Mouse (Mus musculus) midbrain, embryonic 10.5 days (tissue): Measurements from ENCODE around the gene Olfr987. TPM values are rescaled to one million over a fixed set of nuclear protein-coding genes. Genes with fewer than 3 reads are reported as not detected.
"Not testable (repeated sequence)": the region's sequence is repeated elsewhere in the genome, so short reads cannot be mapped to it uniquely, and the experiment has no call there.

Experiments
- DNase-seq: peaks from one replicate; pipeline ENCODE4 v3.0.0-alpha.2; 2017; ENCODE audit warnings: low spot score
- H3K27ac ChIP-seq: fragments of 300-500 bp; sonication (generic); replicated peaks from 2 replicates; pipeline ENCODE4 v1.5.1; 2016; ENCODE audit warnings: mild to moderate bottlenecking
- H3K27me3 ChIP-seq: fragments of 300-500 bp; sonication (generic); 2 replicates; pipeline ENCODE4 v1.6.1; 2016; ENCODE audit warnings: low read depth, mild to moderate bottlenecking; ENCODE audit not compliant: poor library complexity, severe bottlenecking
- H3K36me3 ChIP-seq: fragments of 300-500 bp; sonication (generic); 2 replicates; pipeline ENCODE4 v1.6.1; 2016; ENCODE audit warnings: mild to moderate bottlenecking, moderate library complexity
- H3K4me1 ChIP-seq: fragments of 300-500 bp; sonication (generic); 2 replicates; pipeline ENCODE4 v1.6.1; 2016
- H3K4me3 ChIP-seq: fragments of 300-500 bp; sonication (generic); 2 replicates; pipeline ENCODE4 v1.5.1; 2016; ENCODE audit warnings: mild to moderate bottlenecking, moderate library complexity
- H3K9me3 ChIP-seq: fragments of 300-500 bp; sonication (generic); replicated peaks from 2 replicates; pipeline ENCODE4 v1.6.1; 2016; ENCODE audit warnings: mild to moderate bottlenecking
- WGBS: fragments of 180-500 bp; shearing (Covaris S2); methylation state at CpG from one replicate; pipeline ENCODE4 v1.1.7; 2016; 5-methylcytosine and 5-hydroxymethylcytosine counted together
- polyA plus RNA-seq: library from polyadenylated mRNA; unstranded; fragments of >200 nt; fragmentation: Nextera tagmentation; extraction: Ambion mirVana; gene quantifications from 2 replicates; pipeline ENCODE4 v1.2.1, GENCODE M21; 2016

The Olfr987 gene
- not detected in 2 replicates for polyA plus RNA-seq

GRCm38 (mm10) chr2:85339215-85339614, at the start of gene Olfr987:
Olfr987 (minus strand) TSS chr2:85339315.
- not testable (repeated sequence) for H3K9me3 ChIP-seq

GRCm38 (mm10) chr2:85363127-85363526, 24.0 kb upstream of the Olfr987 start, which contains the start of gene Olfr988:
Olfr988 (minus strand) TSS chr2:85363227.
- not testable (repeated sequence) for H3K4me3 ChIP-seq, H3K27me3 ChIP-seq, DNase-seq, H3K27ac ChIP-seq, H3K36me3 ChIP-seq, H3K4me1 ChIP-seq, H3K9me3 ChIP-seq

More at GRCm38 (mm10) chr2:85339215-85339614, at the start of gene Olfr987:
- not testable (repeated sequence) for H3K4me3 ChIP-seq, H3K27ac ChIP-seq, H3K36me3 ChIP-seq, H3K27me3 ChIP-seq, H3K4me1 ChIP-seq, DNase-seq

GRCm38 (mm10) chr2:85339972-85340371, 857 bp upstream of the Olfr987 start:
- DNase-seq: no peak
- H3K36me3 ChIP-seq: no peaks in the 10 kb centered on the region
- H3K27me3 ChIP-seq: no peaks in the 10 kb centered on the region
- H3K9me3 ChIP-seq: no peaks in the 10 kb centered on the region
- WGBS: 83% methylated on average over 7 of the region's 7 CpGs
- no peak overlapping the region for H3K27ac ChIP-seq
- H3K4me3 ChIP-seq: no peak overlapping the region
- H3K4me1 ChIP-seq: no peaks in the 10 kb centered on the region

GRCm38 (mm10) chr2:85319106-85319505, 20.0 kb downstream of the Olfr987 start:
- no peaks in the 10 kb centered on the region for H3K4me1 ChIP-seq
- no peaks in the 10 kb centered on the region for H3K9me3 ChIP-seq
- H3K27ac ChIP-seq: no peak overlapping the region
- H3K36me3 ChIP-seq: no peaks in the 10 kb centered on the region
- DNase-seq: no peak
- H3K4me3 ChIP-seq: no peak overlapping the region
- WGBS: 88% methylated on average over 1 of the region's 1 CpGs
- no peaks in the 10 kb centered on the region for H3K27me3 ChIP-seq

DNA sequence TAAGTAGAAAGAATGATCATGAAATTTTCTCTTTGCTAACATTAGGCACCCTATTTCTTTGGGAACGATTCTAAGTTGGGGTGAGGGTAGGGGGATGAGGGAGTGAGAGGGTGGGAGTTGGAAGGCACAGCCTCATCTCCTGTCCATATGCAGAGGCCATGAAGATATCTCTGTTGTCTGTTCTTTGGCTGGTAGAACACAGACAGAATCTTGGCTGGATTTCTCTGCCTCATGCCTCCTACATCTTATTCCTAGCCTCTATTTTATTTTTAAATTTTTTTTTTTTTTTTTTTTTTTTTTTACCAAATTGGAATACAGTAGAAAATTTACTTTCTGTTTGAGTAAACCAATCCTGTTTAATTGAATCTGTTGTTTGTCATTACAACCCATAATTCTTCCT, 53.7 kb downstream of the Olfr987 start:
- no peak for DNase-seq
- WGBS: 77% methylated on average over 1 of the region's 1 CpGs
- no peaks in the 10 kb centered on the region for H3K9me3 ChIP-seq

GRCm38 (mm10) chr2:85284626-85285025, 54.5 kb downstream of the Olfr987 start:
- no peak overlapping the region for H3K4me3 ChIP-seq
- peak overlapping the region; percentile 49 for H3K27ac ChIP-seq
- H3K4me1 ChIP-seq: peaks cover 5% of the 10 kb centered on the region; the same call in 1 of the 2 replicates
- no peaks in the 10 kb centered on the region for H3K27me3 ChIP-seq
- DNase-seq: peak; percentile 17
- 43% methylated on average over 6 of the region's 6 CpGs for WGBS
- no peaks in the 10 kb centered on the region for H3K36me3 ChIP-seq
- H3K9me3 ChIP-seq: no peaks in the 10 kb centered on the region

More for the DNA sequence above, 53.7 kb downstream of the Olfr987 start:
- no peak overlapping the region for H3K4me3 ChIP-seq
- H3K27me3 ChIP-seq: no peaks in the 10 kb centered on the region
- no peak overlapping the region for H3K27ac ChIP-seq
- H3K4me1 ChIP-seq: peaks cover 5% of the 10 kb centered on the region; the same call in 1 of the 2 replicates
- no peaks in the 10 kb centered on the region for H3K36me3 ChIP-seq

DNA sequence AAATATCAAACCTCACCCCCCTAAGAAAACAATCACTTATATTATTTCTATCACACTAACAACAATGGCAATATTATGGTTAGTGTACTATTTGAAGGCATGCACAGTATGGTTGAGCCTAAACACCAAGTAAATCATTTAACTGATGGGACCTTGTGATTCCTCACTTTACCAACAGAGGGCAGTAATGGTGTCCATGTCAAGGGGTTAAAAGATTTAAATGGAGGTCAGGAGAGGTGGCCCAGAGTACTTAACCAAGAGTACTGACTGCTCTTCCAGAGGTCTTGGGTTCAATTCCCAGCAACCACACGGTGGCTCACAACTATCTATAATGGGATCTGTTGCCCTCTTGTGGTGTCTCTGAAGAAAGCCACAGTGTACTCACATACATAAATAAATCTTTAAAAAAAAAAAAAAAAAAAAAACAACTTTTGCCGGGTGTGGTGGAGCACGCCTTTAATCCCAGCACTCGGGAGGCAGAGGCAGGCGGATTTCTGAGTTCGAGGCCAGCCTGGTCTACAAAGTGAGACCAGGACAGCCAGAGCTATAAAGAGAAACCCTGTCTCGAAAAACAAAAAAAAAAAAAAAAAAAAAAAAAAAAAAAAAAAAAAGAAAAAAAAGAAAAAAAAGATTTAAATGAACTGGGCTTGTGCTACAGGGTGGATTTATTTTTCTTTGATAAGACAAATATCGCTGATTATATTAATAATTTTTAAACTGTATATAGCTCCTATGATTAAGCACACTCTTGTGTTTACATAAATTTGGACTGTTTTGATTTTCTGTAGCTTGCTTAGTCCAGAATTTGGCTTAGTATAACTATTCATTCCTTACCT, 55.3 kb downstream of the Olfr987 start:
- Histone ChIP-seq H3K27me3 (no peaks in the 10 kb centered on the region), H3K9me3 (no peaks in the 10 kb centered on the region), H3K36me3 (no peaks in the 10 kb centered on the region), H3K27ac (0 out of 2 replicates have a peak overlapping the region, but pooled peaks have one; percentile 49), H3K4me3 (no peak overlapping the region), H3K4me1 (peaks cover 5% of the 10 kb centered on the region; the same call in 1 of the 2 replicates)
- 91% methylated on average over 8 of the region's 8 CpGs for WGBS
- DNase-seq: no peak

GRCm38 (mm10) chr2:85281023-85281422, 58.1 kb downstream of the Olfr987 start:
- Histone ChIP-seq H3K4me3 (no peak overlapping the region), H3K27ac (no peak overlapping the region), H3K4me1 (peaks cover 5% of the 10 kb centered on the region; the same call in 1 of the 2 replicates), H3K36me3 (no peaks in the 10 kb centered on the region), H3K9me3 (no peaks in the 10 kb centered on the region), H3K27me3 (no peaks in the 10 kb centered on the region)
- no peak for DNase-seq
- 63% methylated on average over 4 of the region's 4 CpGs for WGBS

Other genes with a start within 250 kb of the Olfr987 start
- gene Aplnr, start 203.1 kb downstream of the Olfr987 start, polyA plus RNA-seq: 35.2 and 35.8 TPM in 2 replicates
- gene Lrrc55, start 142.1 kb downstream of the Olfr987 start, polyA plus RNA-seq: 0.25 and 0.76 TPM in 2 replicates
- not detected in 2 replicates for gene Olfr988, start 23.9 kb upstream of the Olfr987 start, polyA plus RNA-seq
- not detected in 2 replicates for gene Olfr992, start 70.2 kb upstream of the Olfr987 start, polyA plus RNA-seq
- not detected in 2 replicates for gene Olfr993, start 75.6 kb upstream of the Olfr987 start, polyA plus RNA-seq
- gene Olfr994, start 97.1 kb upstream of the Olfr987 start, polyA plus RNA-seq: not detected in 2 replicates
- gene Olfr995, start 104.3 kb upstream of the Olfr987 start, polyA plus RNA-seq: not detected in 2 replicates
- 0.11 TPM in 1 of 2 replicates, not detected in the other for gene 4833423E24Rik, start 179.7 kb upstream of the Olfr987 start, polyA plus RNA-seq
- gene Olfr996, start 239.9 kb upstream of the Olfr987 start, polyA plus RNA-seq: not detected in 2 replicates
- gene Olfr998, start 249.6 kb upstream of the Olfr987 start, polyA plus RNA-seq: not detected in 2 replicates